Mouse (Mus musculus): ENCODE data around the gene Olfm1. TPM values are rescaled to one million over a fixed set of nuclear protein-coding genes. Genes with fewer than 3 reads are reported as not detected.
A peak's percentile ranks its signal among the peaks of the same experiment; 100 is the strongest.

The Olfm1 gene
- polyA plus RNA-seq, 1 experiment from 2014 or later, result 14.1 TPM

GRCm38 (mm10) chr2:28261438-28261837 lies 68.6 kb downstream of the Olfm1 start:
- no peak for DNase-seq (ENCODE audit: low spot score)
- H3K27ac ChIP-seq (replicated peaks), result no peak overlapping the region
- H3K9me3 ChIP-seq (ENCODE audit: control insufficient read depth, low read length), result no peaks in the 10 kb centered on the region
- 66% methylated on average over 3 of the region's 3 CpGs for WGBS
- TF ChIP-seq CTCF (IDR thresholded peaks at IDR 0.05; ENCODE audit: low read depth) (no peak), EP300 (optimal IDR thresholded peaks at IDR 0.05) (no peak)
- no peak for ATAC-seq (ENCODE audit: low FRiP score, low TSS enrichment)
- H3K4me3 ChIP-seq (ENCODE audit: low read depth, low read length), result no peak overlapping the region
- no peak overlapping the region for H3K4me2 ChIP-seq (replicated peaks; ENCODE audit: low read depth)
- H3K4me1 ChIP-seq (replicated peaks; ENCODE audit: control insufficient read depth, insufficient read depth), result no peaks in the 10 kb centered on the region
- H3K36me3 ChIP-seq (ENCODE audit: control insufficient read depth, insufficient read depth, low read length), result no peaks in the 10 kb centered on the region
- H3K27me3 ChIP-seq (ENCODE audit: control insufficient read depth, insufficient read depth, low read length), result no peaks in the 10 kb centered on the region
- H3K9ac ChIP-seq (ENCODE audit: low read length), result no peak overlapping the region

GRCm38 (mm10) chr2:28267776-28268275 lies 75.0 kb downstream of the Olfm1 start:
- DNase-seq (ENCODE audit: low spot score), result no peak
- Histone ChIP-seq H3K9ac (ENCODE audit: low read length) (no peak overlapping the region), H3K27me3 (ENCODE audit: control insufficient read depth, insufficient read depth, low read length) (no peaks in the 10 kb centered on the region), H3K4me1 (replicated peaks; ENCODE audit: control insufficient read depth, insufficient read depth) (no peaks in the 10 kb centered on the region), H3K36me3 (ENCODE audit: control insufficient read depth, insufficient read depth, low read length) (no peaks in the 10 kb centered on the region), H3K27ac (replicated peaks) (no peak overlapping the region), H3K4me3 (ENCODE audit: low read depth, low read length) (no peak overlapping the region), H3K4me2 (replicated peaks; ENCODE audit: low read depth) (no peak overlapping the region), H3K9me3 (ENCODE audit: control insufficient read depth, low read length) (no peaks in the 10 kb centered on the region)
- WGBS, result 81% methylated on average over 3 of the region's 3 CpGs
- ATAC-seq (ENCODE audit: low FRiP score, low TSS enrichment), result no peak
- TF ChIP-seq CTCF (IDR thresholded peaks at IDR 0.05; ENCODE audit: low read depth) (no peak), EP300 (optimal IDR thresholded peaks at IDR 0.05) (no peak)

GRCm38 (mm10) chr2:28270561-28270960 lies 77.8 kb downstream of the Olfm1 start:
- Histone ChIP-seq H3K36me3 (ENCODE audit: control insufficient read depth, insufficient read depth, low read length) (no peaks in the 10 kb centered on the region), H3K27me3 (ENCODE audit: control insufficient read depth, insufficient read depth, low read length) (no peaks in the 10 kb centered on the region), H3K4me1 (replicated peaks; ENCODE audit: control insufficient read depth, insufficient read depth) (no peaks in the 10 kb centered on the region), H3K9me3 (ENCODE audit: control insufficient read depth, low read length) (no peaks in the 10 kb centered on the region), H3K4me3 (ENCODE audit: low read depth, low read length) (no peak overlapping the region), H3K4me2 (replicated peaks; ENCODE audit: low read depth) (no peak overlapping the region), H3K27ac (replicated peaks) (no peak overlapping the region), H3K9ac (ENCODE audit: low read length) (no peak overlapping the region)
- TF ChIP-seq EP300 (optimal IDR thresholded peaks at IDR 0.05) (no peak), CTCF (IDR thresholded peaks at IDR 0.05; ENCODE audit: low read depth) (no peak)
- ATAC-seq (ENCODE audit: low FRiP score, low TSS enrichment) (no peak), DNase-seq (ENCODE audit: low spot score) (peak; percentile 18)
- WGBS, result 26% methylated on average over 4 of the region's 4 CpGs

GRCm38 (mm10) chr2:28272218-28272965 lies 79.6 kb downstream of the Olfm1 start:
- WGBS, result 68% methylated on average over 11 of the region's 11 CpGs
- H3K4me2 ChIP-seq (replicated peaks; ENCODE audit: low read depth), result no peak overlapping the region
- no peaks in the 10 kb centered on the region for H3K36me3 ChIP-seq (ENCODE audit: control insufficient read depth, insufficient read depth, low read length)
- no peaks in the 10 kb centered on the region for H3K4me1 ChIP-seq (replicated peaks; ENCODE audit: control insufficient read depth, insufficient read depth)
- DNase-seq (ENCODE audit: low spot score) (no peak), ATAC-seq (ENCODE audit: low FRiP score, low TSS enrichment) (no peak)
- H3K9me3 ChIP-seq (ENCODE audit: control insufficient read depth, low read length), result no peaks in the 10 kb centered on the region
- no peak for TF ChIP-seq EP300 (optimal IDR thresholded peaks at IDR 0.05)
- no peak for TF ChIP-seq CTCF (IDR thresholded peaks at IDR 0.05; ENCODE audit: low read depth)
- no peak overlapping the region for H3K27ac ChIP-seq (replicated peaks)
- no peak overlapping the region for H3K9ac ChIP-seq (ENCODE audit: low read length)
- H3K4me3 ChIP-seq (ENCODE audit: low read depth, low read length), result no peak overlapping the region
- no peaks in the 10 kb centered on the region for H3K27me3 ChIP-seq (ENCODE audit: control insufficient read depth, insufficient read depth, low read length)

GRCm38 (mm10) chr2:28274006-28274405 lies 81.2 kb downstream of the Olfm1 start:
- DNase-seq (ENCODE audit: low spot score), result no peak
- TF ChIP-seq CTCF (IDR thresholded peaks at IDR 0.05; ENCODE audit: low read depth), result no peak
- TF ChIP-seq EP300 (optimal IDR thresholded peaks at IDR 0.05), result no peak
- H3K27ac ChIP-seq (replicated peaks), result no peak overlapping the region
- H3K36me3 ChIP-seq (ENCODE audit: control insufficient read depth, insufficient read depth, low read length), result no peaks in the 10 kb centered on the region
- no peaks in the 10 kb centered on the region for H3K27me3 ChIP-seq (ENCODE audit: control insufficient read depth, insufficient read depth, low read length)
- H3K4me2 ChIP-seq (replicated peaks; ENCODE audit: low read depth), result no peak overlapping the region
- no peak overlapping the region for H3K9ac ChIP-seq (ENCODE audit: low read length)
- H3K9me3 ChIP-seq (ENCODE audit: control insufficient read depth, low read length), result no peaks in the 10 kb centered on the region
- WGBS, result 82% methylated on average over 5 of the region's 5 CpGs
- H3K4me3 ChIP-seq (ENCODE audit: low read depth, low read length), result no peak overlapping the region
- ATAC-seq (ENCODE audit: low FRiP score, low TSS enrichment), result no peak
- H3K4me1 ChIP-seq (replicated peaks; ENCODE audit: control insufficient read depth, insufficient read depth), result no peaks in the 10 kb centered on the region

GRCm38 (mm10) chr2:28275345-28275744 lies 82.6 kb downstream of the Olfm1 start:
- Histone ChIP-seq H3K4me1 (replicated peaks; ENCODE audit: control insufficient read depth, insufficient read depth) (no peaks in the 10 kb centered on the region), H3K27ac (replicated peaks) (no peak overlapping the region), H3K9ac (ENCODE audit: low read length) (no peak overlapping the region), H3K27me3 (ENCODE audit: control insufficient read depth, insufficient read depth, low read length) (no peaks in the 10 kb centered on the region), H3K4me2 (replicated peaks; ENCODE audit: low read depth) (no peak overlapping the region), H3K9me3 (ENCODE audit: control insufficient read depth, low read length) (no peaks in the 10 kb centered on the region), H3K4me3 (ENCODE audit: low read depth, low read length) (no peak overlapping the region), H3K36me3 (ENCODE audit: control insufficient read depth, insufficient read depth, low read length) (no peaks in the 10 kb centered on the region)
- WGBS, result 65% methylated on average over 3 of the region's 3 CpGs
- DNase-seq (ENCODE audit: low spot score) (no peak), ATAC-seq (ENCODE audit: low FRiP score, low TSS enrichment) (no peak)
- TF ChIP-seq EP300 (optimal IDR thresholded peaks at IDR 0.05) (no peak), CTCF (IDR thresholded peaks at IDR 0.05; ENCODE audit: low read depth) (no peak)

Measured in stomach, postnatal 0 days (tissue).